Comparison of ENCODE assay signal across 8 mouse cellular contexts in the genomic region with DNA sequence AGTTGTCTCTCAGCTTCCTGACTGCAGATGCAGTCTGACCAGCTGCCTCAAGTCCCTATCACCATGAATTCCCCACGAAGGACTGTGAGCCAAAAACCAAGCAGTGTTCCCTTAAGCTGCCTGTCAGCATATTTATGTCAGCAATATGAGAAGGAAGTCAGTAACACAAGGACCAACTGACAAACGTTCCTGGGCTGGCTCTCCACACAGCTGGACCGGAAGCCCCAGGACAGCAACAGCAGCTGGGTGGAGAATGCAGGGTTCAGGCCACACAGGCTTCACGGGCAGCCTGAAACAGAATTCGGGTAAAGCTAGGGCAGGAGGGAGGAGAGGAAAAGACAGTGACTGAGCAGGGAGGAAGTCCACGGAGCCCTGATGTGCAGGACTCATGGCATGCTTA. TPM values are rescaled to one million over a fixed set of nuclear protein-coding genes. Genes with fewer than 3 reads are reported as not detected.
DNase-seq lines count a peak whose midpoint lies in the region; ATAC-seq lines count a peak whose summit lies in the region.

No protein-coding gene starts in this region.

- no peak overlapping the region for H3K4me3 ChIP-seq in embryonic facial prominence, embryonic 13.5 days
- no peak overlapping the region for H3K4me3 ChIP-seq in embryonic facial prominence, embryonic 10.5 days
- H3K4me3 ChIP-seq in heart, embryonic 12.5 days = no peak overlapping the region
- H3K4me3 ChIP-seq in macrophage (ENCODE audit: inconsistent target) = no peak overlapping the region
- H3K4me3 ChIP-seq in hindbrain, embryonic 11.5 days (ENCODE audit: low read depth, low read length) = no peak overlapping the region
- no peak overlapping the region for H3K4me3 ChIP-seq in hindbrain, embryonic 12.5 days

- DNase-seq in embryonic facial prominence, embryonic 10.5 days (ENCODE audit: low spot score) = no peak
- peak; percentile 49 to 77 for DNase-seq in kidney, postnatal 25 days
- DNase-seq in hindbrain, embryonic 11.5 days (ENCODE audit: low spot score) = no peak
- no peak for DNase-seq in left cerebral cortex, adult 18-20 months (ENCODE audit: low spot score in 2 of 2)

- 43% methylated on average over 6 of the region's 6 CpGs for WGBS in embryonic facial prominence, embryonic 13.5 days
- 59% methylated on average over 6 of the region's 6 CpGs for WGBS in embryonic facial prominence, embryonic 10.5 days
- 39% methylated on average over 6 of the region's 6 CpGs for WGBS in heart, embryonic 12.5 days
- 0% methylated on average over 6 of the region's 6 CpGs for WGBS in macrophage (ENCODE audit: missing documents)
- 51% methylated on average over 6 of the region's 6 CpGs for WGBS in hindbrain, embryonic 11.5 days
- WGBS in hindbrain, embryonic 12.5 days = 72% methylated on average over 6 of the region's 6 CpGs

- peaks cover 98% of the 10 kb centered on the region for H3K79me2 ChIP-seq in macrophage (ENCODE audit: inconsistent target)

- no peaks in the 10 kb centered on the region for H3K9me3 ChIP-seq in embryonic facial prominence, embryonic 13.5 days
- H3K9me3 ChIP-seq in embryonic facial prominence, embryonic 10.5 days = no peaks in the 10 kb centered on the region
- H3K9me3 ChIP-seq in heart, embryonic 12.5 days (replicated peaks) = no peaks in the 10 kb centered on the region
- no peaks in the 10 kb centered on the region for H3K9me3 ChIP-seq in hindbrain, embryonic 11.5 days (ENCODE audit: control insufficient read depth, low read length)
- H3K9me3 ChIP-seq in hindbrain, embryonic 12.5 days (replicated peaks) = no peaks in the 10 kb centered on the region

- no peak for ATAC-seq in embryonic facial prominence, embryonic 13.5 days (ENCODE audit: insufficient number of reproducible peaks, insufficient read depth, low FRiP score, low TSS enrichment, low read depth)
- ATAC-seq in heart, embryonic 12.5 days (ENCODE audit: insufficient number of reproducible peaks, low FRiP score) = no peak
- ATAC-seq in hindbrain, embryonic 11.5 days (ENCODE audit: low FRiP score) = no peak
- no peak for ATAC-seq in hindbrain, embryonic 12.5 days (ENCODE audit: low FRiP score)

- no peak overlapping the region for H3K4me2 ChIP-seq in embryonic facial prominence, embryonic 13.5 days
- no peak overlapping the region for H3K4me2 ChIP-seq in heart, embryonic 12.5 days
- no peak overlapping the region for H3K4me2 ChIP-seq in hindbrain, embryonic 11.5 days (replicated peaks; ENCODE audit: low read depth, low read length)
- no peak overlapping the region for H3K4me2 ChIP-seq in hindbrain, embryonic 12.5 days (replicated peaks)

- H3K9ac ChIP-seq in embryonic facial prominence, embryonic 13.5 days = no peak overlapping the region
- H3K9ac ChIP-seq in heart, embryonic 12.5 days = peak overlapping the region; percentile 30; the same call in 1 of the 2 replicates
- no peak overlapping the region for H3K9ac ChIP-seq in hindbrain, embryonic 11.5 days (ENCODE audit: low read depth, low read length)
- no peak overlapping the region for H3K9ac ChIP-seq in hindbrain, embryonic 12.5 days

- H3K27me3 ChIP-seq in embryonic facial prominence, embryonic 13.5 days = no peaks in the 10 kb centered on the region
- no peaks in the 10 kb centered on the region for H3K27me3 ChIP-seq in embryonic facial prominence, embryonic 10.5 days (replicated peaks; ENCODE audit: low read depth, poor library complexity, severe bottlenecking)
- H3K27me3 ChIP-seq in heart, embryonic 12.5 days (replicated peaks) = no peaks in the 10 kb centered on the region
- H3K27me3 ChIP-seq in hindbrain, embryonic 11.5 days (ENCODE audit: control insufficient read depth, insufficient read depth, low read length) = no peaks in the 10 kb centered on the region
- no peaks in the 10 kb centered on the region for H3K27me3 ChIP-seq in hindbrain, embryonic 12.5 days

- peaks cover 13% of the 10 kb centered on the region for H3K4me1 ChIP-seq in embryonic facial prominence, embryonic 13.5 days
- H3K4me1 ChIP-seq in embryonic facial prominence, embryonic 10.5 days = peaks cover 22% of the 10 kb centered on the region
- H3K4me1 ChIP-seq in heart, embryonic 12.5 days (replicated peaks) = peaks cover 40% of the 10 kb centered on the region
- H3K4me1 ChIP-seq in hindbrain, embryonic 11.5 days (replicated peaks; ENCODE audit: control insufficient read depth, insufficient read depth, low read length) = no peaks in the 10 kb centered on the region
- peaks cover 12% of the 10 kb centered on the region for H3K4me1 ChIP-seq in hindbrain, embryonic 12.5 days

- H3K27ac ChIP-seq in embryonic facial prominence, embryonic 13.5 days = peak overlapping the region; percentile 3; the same call in 1 of the 2 replicates
- no peak overlapping the region for H3K27ac ChIP-seq in embryonic facial prominence, embryonic 10.5 days (replicated peaks)
- H3K27ac ChIP-seq in heart, embryonic 12.5 days (ENCODE audit: poor library complexity, severe bottlenecking) = peak overlapping the region; percentile 63
- peak overlapping the region; percentile 90 for H3K27ac ChIP-seq in macrophage
- no peak overlapping the region for H3K27ac ChIP-seq in hindbrain, embryonic 11.5 days (ENCODE audit: low read depth, low read length)
- no peak overlapping the region for H3K27ac ChIP-seq in hindbrain, embryonic 12.5 days

- H3K36me3 ChIP-seq in embryonic facial prominence, embryonic 13.5 days = no peaks in the 10 kb centered on the region
- H3K36me3 ChIP-seq in embryonic facial prominence, embryonic 10.5 days (replicated peaks) = peaks cover 14% of the 10 kb centered on the region
- H3K36me3 ChIP-seq in heart, embryonic 12.5 days = peaks cover 7% of the 10 kb centered on the region; the same call in 1 of the 2 replicates
- H3K36me3 ChIP-seq in macrophage (ENCODE audit: inconsistent target) = peaks cover 16% of the 10 kb centered on the region
- H3K36me3 ChIP-seq in hindbrain, embryonic 11.5 days (ENCODE audit: control insufficient read depth, insufficient read depth, low read length) = no peaks in the 10 kb centered on the region
- H3K36me3 ChIP-seq in hindbrain, embryonic 12.5 days = peaks cover 6% of the 10 kb centered on the region; the same call in 1 of the 2 replicates

RNA-seq across cellular contexts. Expression of a gene that starts 7.6 kb away (rescaled TPM):
- polyA plus RNA-seq in embryonic facial prominence, embryonic 13.5 days (2015; fragmentation: Nextera tagmentation; extraction: Ambion mirVana) = 49.4 and 53.5 TPM in 2 replicates
- polyA plus RNA-seq in embryonic facial prominence, embryonic 10.5 days (2016; fragmentation: Nextera tagmentation; extraction: Ambion mirVana) = 53.9 and 59.4 TPM in 2 replicates
- polyA plus RNA-seq in heart, embryonic 12.5 days (2016; fragmentation: Nextera tagmentation; extraction: Ambion mirVana) = 45.8 and 48.9 TPM in 2 replicates
- 100 to 1,000 TPM in 6 of 26 experiments, 10 to 100 TPM in 20; 21.2 to 142 (median 55.7) TPM for total RNA-seq in macrophage (2018; cell fraction: chromatin; rRNA removed)
- 10 to 100 TPM; 36.1 to 82.0 (median 68.2) TPM for total RNA-seq in macrophage (2018; cell fraction: cytosol; rRNA removed)
- 100 to 1,000 TPM in 1 of 26 experiments, 10 to 100 TPM in 25; 20.1 to 108 (median 38.4) TPM for total RNA-seq in macrophage (2018; cell fraction: nucleus; rRNA removed)
- 45.9 to 89.1 TPM (median 67.2 TPM) in 3 replicates for polyA plus RNA-seq in macrophage (2018)
- 66.8 and 74.2 TPM in 2 replicates for polyA plus RNA-seq in hindbrain, embryonic 11.5 days (2014; fragmentation: Nextera tagmentation; extraction: Ambion mirVana)
- 67.0 and 70.3 TPM in 2 replicates for polyA plus RNA-seq in hindbrain, embryonic 12.5 days (2016; fragmentation: Nextera tagmentation; extraction: Ambion mirVana)
- total RNA-seq in left cerebral cortex, adult 18-20 months (2021) = 10 to 100 TPM; 32.9 to 35.5 TPM

RNA-seq across cellular contexts. Expression of a gene that starts 50.8 kb away (rescaled TPM):
- 11.0 and 11.1 TPM in 2 replicates for polyA plus RNA-seq in embryonic facial prominence, embryonic 13.5 days (2015; fragmentation: Nextera tagmentation; extraction: Ambion mirVana)
- 9.5 and 10.0 TPM in 2 replicates for polyA plus RNA-seq in embryonic facial prominence, embryonic 10.5 days (2016; fragmentation: Nextera tagmentation; extraction: Ambion mirVana)
- polyA plus RNA-seq in heart, embryonic 12.5 days (2016; fragmentation: Nextera tagmentation; extraction: Ambion mirVana) = 7.3 and 7.9 TPM in 2 replicates
- 100 to 1,000 TPM in 3 of 26 experiments, 10 to 100 TPM in 23; 54.2 to 149 (median 85.4) TPM for total RNA-seq in macrophage (2018; cell fraction: chromatin; rRNA removed)
- total RNA-seq in macrophage (2018; cell fraction: cytosol; rRNA removed) = 10 to 100 TPM; 40.1 to 59.8 (median 43.8) TPM
- 10 to 100 TPM; 54.6 to 87.2 (median 64.8) TPM for total RNA-seq in macrophage (2018; cell fraction: nucleus; rRNA removed)
- polyA plus RNA-seq in macrophage (2018) = 22.5 to 30.9 TPM (median 25.6 TPM) in 3 replicates
- 11.9 and 17.5 TPM in 2 replicates for polyA plus RNA-seq in hindbrain, embryonic 11.5 days (2014; fragmentation: Nextera tagmentation; extraction: Ambion mirVana)
- polyA plus RNA-seq in hindbrain, embryonic 12.5 days (2016; fragmentation: Nextera tagmentation; extraction: Ambion mirVana) = 9.3 and 9.9 TPM in 2 replicates
- 10 to 100 TPM; 94.8 to 96.3 TPM for total RNA-seq in left cerebral cortex, adult 18-20 months (2021)

Comparison
In these comparisons a context has a peak if more than half of its experiments do, and no peak if none do; other contexts are left out.
1. H3K27ac ChIP-seq: peak in embryonic facial prominence, embryonic 13.5 days (single experiment), heart, embryonic 12.5 days (single experiment) and macrophage (single experiment); none in embryonic facial prominence, embryonic 10.5 days (single experiment), hindbrain, embryonic 11.5 days (single experiment) and hindbrain, embryonic 12.5 days (single experiment).
2. DNase-seq: peak in kidney, postnatal 25 days (2 of 2); none in embryonic facial prominence, embryonic 10.5 days (single experiment), hindbrain, embryonic 11.5 days (single experiment) and left cerebral cortex, adult 18-20 months (0 of 2).